Mouse (Mus musculus) hindbrain, embryonic 14.5 days (tissue): ENCODE data around the gene Adi1. TPM values are rescaled to one million over a fixed set of nuclear protein-coding genes. Genes with fewer than 3 reads are reported as not detected.

Source experiments
- ATAC-seq: fragments of 200-750 bp; cut with Nextera tagmentation; 2 replicates; pipeline ENCODE4 v1.8.0; 2017; ENCODE audit warnings: moderate number of reproducible peaks, mild to moderate bottlenecking, moderate TSS enrichment, moderate library complexity; ENCODE audit not compliant: low FRiP score
- DNase-seq: peaks from one replicate; pipeline ENCODE4 v3.0.0-alpha.2; 2015; ENCODE audit warnings: low spot score
- H3K27ac ChIP-seq: fragments of 300-500 bp; sonication (generic); 2 replicates; pipeline ENCODE4 v1.5.1; 2014; ENCODE audit warnings: mild to moderate bottlenecking, moderate library complexity
- H3K27me3 ChIP-seq: fragments of 300-500 bp; sonication (generic); 2 replicates; pipeline ENCODE4 v1.6.1; 2014; ENCODE audit warnings: mild to moderate bottlenecking, low read length, mixed read lengths; ENCODE audit not compliant: control insufficient read depth, insufficient read depth
- H3K36me3 ChIP-seq: fragments of 300-500 bp; sonication (generic); replicated peaks from 2 replicates; pipeline ENCODE4 v1.6.1; 2014; ENCODE audit not compliant: control insufficient read depth, insufficient read depth
- H3K4me1 ChIP-seq: fragments of 300-500 bp; sonication (generic); replicated peaks from 2 replicates; pipeline ENCODE4 v1.6.1; 2014; ENCODE audit warnings: antibody characterized with exemption, low read length, mixed read lengths; ENCODE audit not compliant: control insufficient read depth, insufficient read depth
- H3K4me2 ChIP-seq: fragments of 300-500 bp; sonication (generic); replicated peaks from 2 replicates; pipeline ENCODE4 v1.6.1; 2014; ENCODE audit warnings: mild to moderate bottlenecking, moderate library complexity
- H3K4me3 ChIP-seq: fragments of 300-500 bp; sonication (generic); replicated peaks from 2 replicates; pipeline ENCODE4 v1.5.1; 2014; ENCODE audit warnings: mild to moderate bottlenecking, low read length
- H3K9ac ChIP-seq: fragments of 300-500 bp; sonication (generic); 2 replicates; pipeline ENCODE4 v1.6.1; 2014
- H3K9me3 ChIP-seq: fragments of 300-500 bp; sonication (generic); 2 replicates; pipeline ENCODE4 v1.6.1; 2016; ENCODE audit warnings: low read length; ENCODE audit not compliant: control insufficient read depth
- WGBS: fragments of 180-500 bp; shearing (Covaris S2); extraction: QIAGEN DNeasy Blood & Tissue Kit; methylation state at CpG from one replicate; pipeline ENCODE4 v1.1.7; 2014; 5-methylcytosine and 5-hydroxymethylcytosine counted together
- polyA plus RNA-seq: library from polyadenylated mRNA; unstranded; fragments of >200 nt; fragmentation: Nextera tagmentation; extraction: Ambion mirVana; gene quantifications from 2 replicates; pipeline ENCODE4 v1.2.1, GENCODE M21; 2014

Gene Adi1
- polyA plus RNA-seq, 1 experiment from 2014 or later, result 27.5 TPM

- no peaks in the 10 kb centered on the region for H3K36me3 ChIP-seq
- H3K4me2 ChIP-seq, result no peak overlapping the region
- no peaks in the 10 kb centered on the region for H3K27me3 ChIP-seq
- peaks cover 22% of the 10 kb centered on the region for H3K4me1 ChIP-seq
- ATAC-seq, result peak; percentile 51; the same call in 1 of the 2 replicates
- H3K9ac ChIP-seq, result 0 out of 2 replicates have a peak overlapping the region, but pooled peaks have one; percentile 48
- peak; percentile 46 for DNase-seq
- no peak overlapping the region for H3K4me3 ChIP-seq
- no peaks in the 10 kb centered on the region for H3K9me3 ChIP-seq
- H3K27ac ChIP-seq, result peak overlapping the region; percentile 87
- WGBS, result 62% methylated on average over 19 of the region's 19 CpGs
Measured at GRCm38 (mm10) chr12:28700561-28701025, 25.6 kb downstream of the Adi1 start.

DNA sequence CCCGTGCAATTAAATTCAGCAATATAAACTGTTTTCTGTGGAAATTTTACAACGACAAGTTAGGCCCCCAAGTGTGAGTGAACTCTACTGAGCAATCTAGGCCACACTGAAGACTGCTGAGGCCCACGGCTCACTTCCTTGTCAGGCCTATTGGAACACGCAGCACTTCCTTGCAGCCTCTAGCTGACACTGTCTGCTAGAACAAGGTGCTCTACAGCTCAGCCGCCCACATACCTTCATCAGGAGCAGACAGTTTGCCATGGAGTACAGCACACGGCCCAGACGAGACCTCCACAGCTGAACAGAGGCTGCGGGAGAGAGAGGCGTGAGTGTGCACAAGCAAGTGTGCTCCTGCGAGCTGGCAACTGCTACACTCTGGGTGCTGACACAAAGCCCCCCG is 26.3 kb downstream of the Adi1 start:
- 86% methylated on average over 11 of the region's 11 CpGs for WGBS
- ATAC-seq, result no peak
- Histone ChIP-seq H3K9ac (peak overlapping the region; percentile 48; the same call in 1 of the 2 replicates), H3K4me2 (no peak overlapping the region), H3K4me1 (peaks cover 22% of the 10 kb centered on the region), H3K4me3 (no peak overlapping the region), H3K27me3 (no peaks in the 10 kb centered on the region), H3K27ac (peak overlapping the region; percentile 87), H3K9me3 (no peaks in the 10 kb centered on the region), H3K36me3 (no peaks in the 10 kb centered on the region)
- DNase-seq, result no peak

GRCm38 (mm10) chr12:28704381-28704780 is 29.4 kb downstream of the Adi1 start:
- Histone ChIP-seq H3K9me3 (no peaks in the 10 kb centered on the region), H3K27me3 (no peaks in the 10 kb centered on the region), H3K9ac (peak overlapping the region; percentile 14; the same call in 1 of the 2 replicates), H3K4me2 (no peak overlapping the region), H3K4me3 (no peak overlapping the region), H3K4me1 (peaks cover 22% of the 10 kb centered on the region), H3K36me3 (0 out of 2 replicates have a peak, but pooled peaks cover 5% of the 10 kb centered on the region), H3K27ac (peak overlapping the region; percentile 23; the same call in 1 of the 2 replicates)
- WGBS, result 4% methylated on average over 12 of the region's 12 CpGs
- DNase-seq, result no peak
- ATAC-seq, result 0 out of 2 replicates have a peak, but pooled peaks have one; percentile 24

DNA sequence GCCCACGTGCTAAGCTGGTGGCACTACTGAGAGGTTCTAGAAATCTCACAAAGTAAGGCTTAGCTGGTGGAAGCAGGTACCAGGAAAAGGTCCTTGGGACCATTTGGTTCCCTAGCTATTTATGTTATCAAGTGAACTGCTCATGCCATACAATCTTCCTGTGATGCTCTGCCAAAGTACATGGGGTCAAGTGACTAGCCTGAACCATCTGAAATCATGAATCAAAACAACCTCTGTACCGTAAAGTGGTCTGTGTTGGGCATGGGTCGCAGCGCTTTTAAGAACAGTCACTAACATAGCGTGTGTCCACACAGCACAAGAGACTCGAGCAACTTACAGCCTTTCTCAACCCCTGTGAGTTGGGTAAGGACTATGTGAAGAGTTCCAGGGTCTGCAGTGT is 30.2 kb downstream of the Adi1 start:
- peaks cover 19% of the 10 kb centered on the region for H3K4me1 ChIP-seq
- no peak overlapping the region for H3K27ac ChIP-seq
- H3K9ac ChIP-seq, result no peak overlapping the region

GRCm38 (mm10) chr12:28708154-28708553 is 33.1 kb downstream of the Adi1 start:
- ATAC-seq (no peak), DNase-seq (no peak)
- Histone ChIP-seq H3K9me3 (no peaks in the 10 kb centered on the region), H3K9ac (no peak overlapping the region), H3K27me3 (no peaks in the 10 kb centered on the region), H3K27ac (no peak overlapping the region), H3K36me3 (peaks cover 35% of the 10 kb centered on the region), H3K4me2 (no peak overlapping the region), H3K4me3 (no peak overlapping the region), H3K4me1 (peaks cover 9% of the 10 kb centered on the region)
- 85% methylated on average over 4 of the region's 4 CpGs for WGBS

More for the DNA sequence above, 30.2 kb downstream of the Adi1 start:
- ATAC-seq (no peak), DNase-seq (no peak)
- Histone ChIP-seq H3K4me3 (no peak overlapping the region), H3K4me2 (no peak overlapping the region), H3K9me3 (no peaks in the 10 kb centered on the region), H3K36me3 (peaks cover 14% of the 10 kb centered on the region; the same call in 1 of the 2 replicates), H3K27me3 (no peaks in the 10 kb centered on the region)
- 89% methylated on average over 6 of the region's 6 CpGs for WGBS

- 56% methylated on average over 22 of the region's 22 CpGs for WGBS
- ATAC-seq, result no peak; the same call in 1 of the 2 replicates
- Histone ChIP-seq H3K4me1 (no peaks in the 10 kb centered on the region), H3K9me3 (no peaks in the 10 kb centered on the region), H3K27ac (peak overlapping the region; percentile 5), H3K4me2 (no peak overlapping the region), H3K27me3 (no peaks in the 10 kb centered on the region), H3K4me3 (no peak overlapping the region), H3K9ac (no peak overlapping the region), H3K36me3 (peaks cover 39% of the 10 kb centered on the region)
- no peak for DNase-seq
Measured at GRCm38 (mm10) chr12:28710566-28711185, 35.6 kb downstream of the Adi1 start.

DNA sequence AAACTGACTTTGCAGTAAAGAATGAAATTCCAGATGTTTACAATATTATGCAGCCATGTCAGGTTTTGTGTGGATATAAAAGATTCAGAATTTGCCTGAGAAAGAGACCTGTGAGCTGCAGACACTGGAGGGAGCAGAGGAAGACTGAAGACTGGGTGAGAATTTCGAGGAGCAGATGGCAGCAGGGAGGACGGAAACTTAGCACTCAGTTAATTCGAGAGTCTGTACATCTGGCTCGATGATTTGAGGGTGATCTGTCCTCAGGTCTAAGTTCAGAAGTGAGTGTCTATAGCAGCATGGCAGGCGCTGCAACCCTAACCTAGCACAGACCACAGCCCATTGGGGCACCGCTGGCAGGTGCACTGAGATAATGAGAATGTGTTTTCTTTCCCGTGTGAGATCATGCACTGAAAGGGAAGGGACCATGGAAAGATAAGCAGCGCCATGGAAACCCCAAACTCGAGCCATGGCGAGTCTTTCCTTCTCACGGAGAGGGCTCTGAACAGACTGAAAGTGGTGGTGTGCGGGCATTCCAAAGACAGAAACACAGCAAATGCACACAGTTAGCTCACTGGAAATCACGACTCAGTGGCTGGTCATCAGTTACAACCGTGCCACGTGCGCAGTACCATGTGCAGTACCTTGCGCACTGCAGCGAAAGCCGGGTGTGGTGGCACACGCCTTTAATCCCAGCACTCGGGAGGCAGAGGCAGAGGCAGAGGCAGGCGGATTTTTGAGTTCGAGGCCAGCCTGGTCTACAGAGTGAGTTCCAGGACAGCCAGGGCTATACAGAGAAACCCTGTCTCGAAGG is 40.0 kb downstream of the Adi1 start:
- Histone ChIP-seq H3K27ac (no peak overlapping the region), H3K4me3 (no peak overlapping the region), H3K4me2 (no peak overlapping the region), H3K9ac (no peak overlapping the region), H3K27me3 (no peaks in the 10 kb centered on the region), H3K9me3 (no peaks in the 10 kb centered on the region), H3K36me3 (peaks cover 41% of the 10 kb centered on the region), H3K4me1 (no peaks in the 10 kb centered on the region)
- no peak for ATAC-seq
- WGBS, result 87% methylated on average over 24 of the region's 24 CpGs
- no peak for DNase-seq

GRCm38 (mm10) chr12:28717066-28717465 is 42.0 kb downstream of the Adi1 start:
- Histone ChIP-seq H3K27ac (no peak overlapping the region), H3K4me2 (no peak overlapping the region), H3K9ac (no peak overlapping the region), H3K4me1 (no peaks in the 10 kb centered on the region), H3K9me3 (no peaks in the 10 kb centered on the region), H3K27me3 (no peaks in the 10 kb centered on the region), H3K4me3 (no peak overlapping the region), H3K36me3 (peaks cover 50% of the 10 kb centered on the region)
- WGBS, result 69% methylated on average over 2 of the region's 2 CpGs
- ATAC-seq, result no peak
- DNase-seq, result no peak

- Histone ChIP-seq H3K27ac (no peak overlapping the region), H3K27me3 (no peaks in the 10 kb centered on the region), H3K9ac (no peak overlapping the region), H3K4me2 (no peak overlapping the region), H3K36me3 (peaks cover 42% of the 10 kb centered on the region), H3K9me3 (no peaks in the 10 kb centered on the region), H3K4me1 (no peaks in the 10 kb centered on the region), H3K4me3 (no peak overlapping the region)
- 94% methylated on average over 2 of the region's 2 CpGs for WGBS
- DNase-seq, result no peak
- ATAC-seq, result no peak
Measured at GRCm38 (mm10) chr12:28718106-28718505, 43.1 kb downstream of the Adi1 start.
